In the genomic region with DNA sequence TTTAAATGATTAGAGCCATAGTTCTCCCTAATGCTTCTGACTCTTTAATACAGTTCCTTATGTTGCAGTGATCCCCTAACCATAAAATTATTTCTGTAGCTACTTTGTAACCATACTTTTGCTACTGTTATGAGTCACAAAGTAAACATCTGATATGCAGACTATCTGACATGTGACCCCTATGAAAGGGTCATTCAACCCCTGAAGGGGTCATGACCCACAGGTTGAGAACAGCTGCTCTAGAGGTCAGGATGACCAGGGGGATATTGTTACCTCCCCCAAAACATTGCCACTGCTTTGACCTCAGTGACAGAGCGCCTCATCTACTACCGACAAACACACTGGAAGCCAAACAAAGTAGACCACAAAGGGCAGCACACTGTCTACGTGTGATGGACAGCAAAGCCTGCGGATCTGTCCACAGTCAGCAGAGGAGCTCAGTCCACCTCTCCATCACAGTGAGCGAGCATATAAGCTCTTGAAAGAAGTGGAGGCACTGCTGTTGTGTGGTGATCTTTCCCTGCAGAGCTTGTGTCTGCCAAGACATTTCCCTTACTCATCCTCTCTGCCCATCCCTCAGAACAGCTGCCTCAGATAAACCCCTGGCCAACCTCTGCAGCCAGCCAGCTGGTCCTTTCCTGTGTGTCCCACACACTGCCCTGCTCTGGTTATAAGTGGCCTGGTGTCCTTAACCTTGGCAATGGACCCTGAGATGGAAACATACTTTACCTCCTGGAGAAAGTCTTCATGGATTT, we compare ENCODE assay signal across 27 mouse cellular contexts.
DNase-seq lines count a peak whose midpoint lies in the region; ATAC-seq and TF ChIP-seq lines count a peak whose summit lies in the region.
"Had no signal": no experiment of that assay in that cellular context is flagged by ENCODE, and none has a peak within 500 bp of the region (broad histone marks: within the 10 kb centered on the region; RNA-seq: fewer than 3 reads in every experiment).

No protein-coding gene starts in this region.

- H3K27me3 ChIP-seq in heart, embryonic 10.5 days (ENCODE audit: insufficient read depth, poor library complexity, severe bottlenecking): no peaks in the 10 kb centered on the region
- H3K27me3 ChIP-seq in C2C12 (ENCODE audit: control insufficient read depth, insufficient read depth, insufficient read length): no peaks in the 10 kb centered on the region
- H3K27me3 ChIP-seq in limb, embryonic 15.5 days: no peaks in the 10 kb centered on the region
- H3K27me3 ChIP-seq in liver, embryonic 16.5 days (ENCODE audit: control insufficient read depth, insufficient read depth, low read depth, low read length): no peaks in the 10 kb centered on the region
- H3K27me3 ChIP-seq in neural tube, embryonic 15.5 days (replicated peaks): no peaks in the 10 kb centered on the region
- H3K27me3 ChIP-seq: embryonic facial prominence, embryonic 15.5 days; heart, embryonic 15.5 days; midbrain, embryonic 15.5 days had no signal

- H3K4me2 ChIP-seq in limb, embryonic 15.5 days: no peak overlapping the region
- H3K4me2 ChIP-seq in liver, embryonic 16.5 days (ENCODE audit: low read depth, low read length): no peak overlapping the region
- no peak overlapping the region for H3K4me2 ChIP-seq in neural tube, embryonic 15.5 days
- H3K4me2 ChIP-seq: embryonic facial prominence, embryonic 15.5 days; heart, embryonic 15.5 days; hindbrain, embryonic 14.5 days; midbrain, embryonic 15.5 days had no signal

- WGBS in heart, embryonic 10.5 days: 67% methylated on average over 5 of the region's 5 CpGs
- WGBS in limb, embryonic 15.5 days: 86% methylated on average over 5 of the region's 5 CpGs
- WGBS in liver, embryonic 16.5 days (ENCODE audit: insufficient replicate concordance): 40% methylated on average over 5 of the region's 5 CpGs
- 86% methylated on average over 5 of the region's 5 CpGs for WGBS in neural tube, embryonic 15.5 days

- H3K36me3 ChIP-seq in heart, embryonic 10.5 days: no peaks in the 10 kb centered on the region
- no peaks in the 10 kb centered on the region for H3K36me3 ChIP-seq in C2C12 (ENCODE audit: control insufficient read depth, insufficient read depth)
- no peaks in the 10 kb centered on the region for H3K36me3 ChIP-seq in limb, embryonic 15.5 days
- H3K36me3 ChIP-seq in liver, embryonic 16.5 days (ENCODE audit: control insufficient read depth, insufficient read depth): no peaks in the 10 kb centered on the region
- no peaks in the 10 kb centered on the region for H3K36me3 ChIP-seq in neural tube, embryonic 15.5 days
- H3K36me3 ChIP-seq: embryonic facial prominence, embryonic 15.5 days; heart, embryonic 15.5 days; midbrain, embryonic 10.5 days; midbrain, embryonic 15.5 days had no signal

- ATAC-seq in limb, embryonic 15.5 days (ENCODE audit: insufficient number of reproducible peaks, low FRiP score, low TSS enrichment, low read depth): no peak
- ATAC-seq in liver, embryonic 16.5 days (ENCODE audit: low read depth): peak; percentile 47
- no peak for ATAC-seq in neural tube, embryonic 15.5 days (ENCODE audit: low FRiP score)
- ATAC-seq: CD4-positive, CD25-positive, alpha-beta regulatory T cell, adult 4 months; forebrain, embryonic 14.5 days; intestine, postnatal 0 days; lung, postnatal 0 days; midbrain, embryonic 15.5 days had no signal

- H3K9me3 ChIP-seq in heart, embryonic 10.5 days: no peaks in the 10 kb centered on the region
- H3K9me3 ChIP-seq in limb, embryonic 15.5 days: no peaks in the 10 kb centered on the region
- H3K9me3 ChIP-seq in liver, embryonic 16.5 days (replicated peaks; ENCODE audit: control insufficient read depth, low read length): no peaks in the 10 kb centered on the region
- no peaks in the 10 kb centered on the region for H3K9me3 ChIP-seq in neural tube, embryonic 15.5 days (replicated peaks)
- H3K9me3 ChIP-seq: embryonic facial prominence, embryonic 15.5 days; heart, embryonic 15.5 days; midbrain, embryonic 10.5 days; midbrain, embryonic 15.5 days had no signal

- TF ChIP-seq CTCF in C2C12 (IDR thresholded peaks at IDR 0.05; ENCODE audit: control insufficient read depth, insufficient read depth, insufficient read length): no peak

- no peak overlapping the region for H3ac ChIP-seq in C2C12 (ENCODE audit: control insufficient read depth, insufficient read length, low read depth)

- DNase-seq in heart, embryonic 10.5 days (ENCODE audit: low spot score): no peak
- DNase-seq in heart, postnatal 25 days (ENCODE audit: low spot score): no peak
- no peak for DNase-seq in urinary bladder, adult 2 months (ENCODE audit: low spot score)
- DNase-seq in right cerebral cortex, adult 2 months (ENCODE audit: low spot score in 2 of 2): no peak
- DNase-seq: cerebellum, adult 2 months; cerebellum, postnatal 14 days; gastrocnemius, postnatal 36 days; heart, postnatal 36 days; kidney, adult 9 months; kidney, postnatal 10 days; layer of hippocampus, postnatal 36 days; lung, adult 18-20 months; lung, postnatal 4 days; thymus, postnatal 14 days had no signal

- H3K27ac ChIP-seq in heart, embryonic 10.5 days: 0 out of 2 replicates have a peak overlapping the region, but pooled peaks have one; percentile 57
- H3K27ac ChIP-seq in limb, embryonic 15.5 days: peak overlapping the region; percentile 8; the same call in 1 of the 2 replicates
- no peak overlapping the region for H3K27ac ChIP-seq in liver, embryonic 16.5 days (ENCODE audit: low read length)
- no peak overlapping the region for H3K27ac ChIP-seq in neural tube, embryonic 15.5 days (replicated peaks)
- H3K27ac ChIP-seq: embryonic facial prominence, embryonic 15.5 days; heart, embryonic 15.5 days; hindbrain, embryonic 14.5 days; midbrain, embryonic 10.5 days; midbrain, embryonic 15.5 days had no signal

- intact Hi-C loops in heart, postnatal 25 days (cut with DNase I): no loop called here

- no peaks in the 10 kb centered on the region for H3K79me2 ChIP-seq in C2C12 (ENCODE audit: control insufficient read depth, insufficient read depth)

- H3K4me1 ChIP-seq in heart, embryonic 10.5 days: peaks cover 15% of the 10 kb centered on the region
- peaks cover 24% of the 10 kb centered on the region for H3K4me1 ChIP-seq in limb, embryonic 15.5 days
- peaks cover 12% of the 10 kb centered on the region for H3K4me1 ChIP-seq in liver, embryonic 16.5 days (ENCODE audit: control insufficient read depth, low read depth, low read length)
- peaks cover 23% of the 10 kb centered on the region for H3K4me1 ChIP-seq in neural tube, embryonic 15.5 days

- H3K9ac ChIP-seq in limb, embryonic 15.5 days: no peak overlapping the region
- no peak overlapping the region for H3K9ac ChIP-seq in liver, embryonic 16.5 days (ENCODE audit: low read depth, low read length)
- H3K9ac ChIP-seq in neural tube, embryonic 15.5 days (replicated peaks): no peak overlapping the region
- H3K9ac ChIP-seq: embryonic facial prominence, embryonic 15.5 days; heart, embryonic 15.5 days; hindbrain, embryonic 14.5 days; midbrain, embryonic 15.5 days had no signal

- no peaks in the 10 kb centered on the region for H3K79me3 ChIP-seq in C2C12 (ENCODE audit: low read depth)

- no peak overlapping the region for H3K4me3 ChIP-seq in heart, embryonic 10.5 days
- no peak overlapping the region for H3K4me3 ChIP-seq in C2C12 (ENCODE audit: insufficient read depth, poor library complexity, severe bottlenecking)
- H3K4me3 ChIP-seq in limb, embryonic 15.5 days: no peak overlapping the region
- no peak overlapping the region for H3K4me3 ChIP-seq in liver, embryonic 16.5 days (ENCODE audit: low read depth, low read length)
- H3K4me3 ChIP-seq in neural tube, embryonic 15.5 days (replicated peaks): no peak overlapping the region
- H3K4me3 ChIP-seq: embryonic facial prominence, embryonic 15.5 days; heart, embryonic 15.5 days; midbrain, embryonic 10.5 days; midbrain, embryonic 15.5 days had no signal

TF ChIP-seq in C2C12, 6 proteins besides CTCF, POLR2A, EP300 and RAD21:
- TF ChIP-seq MYOD1 (IDR thresholded peaks at IDR 0.05; ENCODE audit: control insufficient read depth, insufficient read length, low read depth) (peak; percentile 94), MYOG (IDR thresholded peaks at IDR 0.05; ENCODE audit: control insufficient read depth, extremely low read depth, insufficient read length) (no peak), USF1 (IDR thresholded peaks at IDR 0.05; ENCODE audit: low read depth) (peak; percentile 84), FOSL1 (IDR thresholded peaks at IDR 0.05; ENCODE audit: insufficient read depth, low read length, poor library complexity, severe bottlenecking) (no peak), CEBPB (IDR thresholded peaks at IDR 0.05; ENCODE audit: low read depth) (no peak), MAX (IDR thresholded peaks at IDR 0.05) (no peak)

Comparison
In these comparisons a context has a peak if more than half of its experiments do, and no peak if none do; other contexts are left out.
1. H3K27ac ChIP-seq: peak in heart, embryonic 10.5 days (single experiment) and limb, embryonic 15.5 days (single experiment); none in liver, embryonic 16.5 days (single experiment) and neural tube, embryonic 15.5 days (single experiment).